Mouse (Mus musculus) heart, embryonic 13.5 days (tissue): ENCODE data around the gene Ucn2. TPM values are rescaled to one million over a fixed set of nuclear protein-coding genes. Genes with fewer than 3 reads are reported as not detected.

Experiments
- ATAC-seq: fragments of 200-750 bp; cut with Nextera tagmentation; 2 replicates; pipeline ENCODE4 v1.8.0; 2017; ENCODE audit warnings: moderate TSS enrichment; ENCODE audit not compliant: insufficient number of reproducible peaks, low FRiP score, low TSS enrichment; ENCODE audit errors: extremely low read depth
- H3K27ac ChIP-seq: fragments of 300-500 bp; sonication (generic); replicated peaks from 2 replicates; pipeline ENCODE4 v1.5.1; 2015; ENCODE audit warnings: moderate library complexity, mild to moderate bottlenecking, inconsistent platforms
- H3K27me3 ChIP-seq: fragments of 300-500 bp; sonication (generic); replicated peaks from 2 replicates; pipeline ENCODE4 v1.6.1; 2015; ENCODE audit warnings: mild to moderate bottlenecking, inconsistent platforms
- H3K36me3 ChIP-seq: fragments of 300-500 bp; sonication (generic); 2 replicates; pipeline ENCODE4 v1.6.1; 2015; ENCODE audit warnings: mild to moderate bottlenecking, inconsistent platforms
- H3K4me1 ChIP-seq: fragments of 300-500 bp; sonication (generic); 2 replicates; pipeline ENCODE4 v1.6.1; 2015; ENCODE audit warnings: inconsistent platforms
- H3K4me2 ChIP-seq: fragments of 300-500 bp; sonication (generic); 2 replicates; pipeline ENCODE4 v1.6.1; 2015; ENCODE audit warnings: inconsistent platforms, mild to moderate bottlenecking, moderate library complexity
- H3K4me3 ChIP-seq: fragments of 300-500 bp; sonication (generic); 2 replicates; pipeline ENCODE4 v1.5.1; 2015; ENCODE audit warnings: moderate library complexity, mild to moderate bottlenecking, inconsistent platforms
- H3K9ac ChIP-seq: fragments of 300-500 bp; sonication (generic); 2 replicates; pipeline ENCODE4 v1.6.1; 2015; ENCODE audit warnings: inconsistent platforms, mild to moderate bottlenecking, moderate library complexity
- H3K9me3 ChIP-seq: fragments of 300-500 bp; sonication (generic); 2 replicates; pipeline ENCODE4 v1.6.1; 2016; ENCODE audit warnings: inconsistent platforms
- WGBS: fragments of 180-500 bp; shearing (Covaris S2); methylation state at CpG from one replicate; pipeline ENCODE4 v1.1.7; 2015; ENCODE audit warnings: mixed read lengths; 5-methylcytosine and 5-hydroxymethylcytosine counted together
- microRNA counts: library from miRNA; unstranded; fragments of <30 nt; microRNA quantifications from one replicate; lab custom pipeline; 2016
- microRNA-seq: library from miRNA; unstranded; fragments of <30 nt; microRNA quantifications from one replicate; pipeline ENCODE4, GENCODE M21; 2016
- polyA plus RNA-seq: library from polyadenylated mRNA; unstranded; fragments of >200 nt; fragmentation: Nextera tagmentation; extraction: Ambion mirVana; gene quantifications from 2 replicates; pipeline ENCODE4 v1.2.1, GENCODE M21; 2015

Ucn2 gene
- polyA plus RNA-seq, 1 experiment from 2014 or later, result not detected

DNA sequence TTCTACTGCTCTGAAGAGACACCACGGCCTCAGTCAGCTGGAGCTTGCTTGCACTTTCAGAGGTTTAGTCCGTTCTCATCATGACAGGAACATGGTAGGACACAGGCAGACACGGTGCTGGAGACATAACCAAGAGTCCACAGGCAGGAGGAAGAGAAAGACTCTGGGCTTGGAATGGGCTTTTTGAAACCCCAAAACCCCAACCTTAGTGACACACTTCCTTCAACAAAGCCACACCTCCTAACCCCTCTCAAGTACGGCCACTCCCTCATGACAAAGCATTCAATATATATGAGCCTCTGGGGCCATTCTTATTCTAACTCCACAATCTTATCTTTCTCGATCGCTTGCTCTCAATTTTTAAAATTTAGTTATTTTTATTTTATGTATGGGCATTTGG is 46.6 kb downstream of the Ucn2 start:
- no peak overlapping the region for H3K27ac ChIP-seq
- ATAC-seq, result no peak
- 0 out of 2 replicates have a peak, but pooled peaks cover 2% of the 10 kb centered on the region for H3K4me1 ChIP-seq
- H3K4me3 ChIP-seq, result no peak overlapping the region
- H3K27me3 ChIP-seq, result no peaks in the 10 kb centered on the region
- no peak overlapping the region for H3K9ac ChIP-seq
- whole genome bisulfite sequencing, result 74% methylated on average over 6 of the region's 6 CpGs
- no peaks in the 10 kb centered on the region for H3K9me3 ChIP-seq
- no peak overlapping the region for H3K4me2 ChIP-seq
- 0 out of 2 replicates have a peak, but pooled peaks cover 5% of the 10 kb centered on the region for H3K36me3 ChIP-seq

MicroRNAs encoded within 50 kb of the gene (microRNA counts, 519-probe panel; counts per million panel counts)
- 209 counts per million, percentile 61 among the panel's probes with 10 or more counts for microRNA mmu-miR-711 (lab: Ali Mortazavi, UCI)

Small RNA genes lying within 50 kb of the gene (microRNA-seq; reads per million reads assigned to microRNA genes)
- not detected for gene Mir711

Other genes starting within 250 kb of the Ucn2 start
- gene Ip6k2, start 202.2 kb upstream of the Ucn2 start, polyA plus RNA-seq, result 39.8 and 42.9 TPM in 2 replicates
- gene Nckipsd, start 177.6 kb upstream of the Ucn2 start, polyA plus RNA-seq, result 9.7 and 10.6 TPM in 2 replicates
- gene Celsr3, start 159.7 kb upstream of the Ucn2 start, polyA plus RNA-seq, result 0.09 and 0.10 TPM in 2 replicates
- gene Slc26a6, start 132.7 kb upstream of the Ucn2 start, polyA plus RNA-seq, result 5.1 and 5.7 TPM in 2 replicates
- not detected in 2 replicates for gene Tmem89, start 71.4 kb upstream of the Ucn2 start, polyA plus RNA-seq
- 749 and 828 TPM in 2 replicates for gene Uqcrc1, start 49.4 kb upstream of the Ucn2 start, polyA plus RNA-seq
- gene Col7a1, start 32.4 kb upstream of the Ucn2 start, polyA plus RNA-seq, result 0.82 and 1.3 TPM in 2 replicates
- gene Pfkfb4, start 5.8 kb downstream of the Ucn2 start, polyA plus RNA-seq, result 2.8 and 2.9 TPM in 2 replicates
- gene Shisa5, start 52.6 kb downstream of the Ucn2 start, polyA plus RNA-seq, result 63.6 and 69.3 TPM in 2 replicates
- gene Trex1, start 73.7 kb downstream of the Ucn2 start, polyA plus RNA-seq, result 7.7 and 10.9 TPM in 2 replicates
- 16.6 and 18.0 TPM in 2 replicates for gene Atrip, start 88.1 kb downstream of the Ucn2 start, polyA plus RNA-seq
- 12.4 and 16.7 TPM in 2 replicates for gene Ccdc51, start 96.5 kb downstream of the Ucn2 start, polyA plus RNA-seq
- 568 and 620 TPM in 2 replicates for gene Tma7, start 96.6 kb downstream of the Ucn2 start, polyA plus RNA-seq
- gene Plxnb1, start 109.4 kb downstream of the Ucn2 start, polyA plus RNA-seq, result 7.1 and 8.2 TPM in 2 replicates
- gene Fbxw21, start 176.0 kb downstream of the Ucn2 start, polyA plus RNA-seq, result not detected in 2 replicates
- not detected in 2 replicates for gene Fbxw13, start 210.0 kb downstream of the Ucn2 start, polyA plus RNA-seq
- not detected in 2 replicates for gene Fbxw20, start 248.7 kb downstream of the Ucn2 start, polyA plus RNA-seq